Mouse (Mus musculus): Measurements from ENCODE around the gene Kmt2b. TPM values are rescaled to one million over a fixed set of nuclear protein-coding genes. Genes with fewer than 3 reads are reported as not detected.

Gene Kmt2b
- polyA plus RNA-seq, 1 experiment from 2014 or later = 13.2 TPM

GRCm38 (mm10) chr7:30558656-30559442, 29.7 kb downstream of the Kmt2b start:
- peak overlapping the region; percentile 28; the same call in 1 of the 2 replicates for H3K27ac ChIP-seq (ENCODE audit: low read length)

GRCm38 (mm10) chr7:30557901-30558514, 30.5 kb downstream of the Kmt2b start:
- H3K9ac ChIP-seq (replicated peaks; ENCODE audit: low read depth, low read length) = no peak overlapping the region
- peaks cover 20% of the 10 kb centered on the region for H3K36me3 ChIP-seq (ENCODE audit: control insufficient read depth, insufficient read depth, low read length)
- H3K27me3 ChIP-seq (ENCODE audit: control insufficient read depth, insufficient read depth, low read length) = no peaks in the 10 kb centered on the region
- 90% methylated on average over 13 of the region's 13 CpGs for WGBS
- no peak overlapping the region for H3K27ac ChIP-seq (ENCODE audit: low read length)
- no peaks in the 10 kb centered on the region for H3K9me3 ChIP-seq (ENCODE audit: control insufficient read depth, low read depth, low read length)
- H3K4me1 ChIP-seq (ENCODE audit: control insufficient read depth, insufficient read depth, low read length) = peaks cover 18% of the 10 kb centered on the region; the same call in 1 of the 2 replicates
- ATAC-seq (ENCODE audit: insufficient number of reproducible peaks, insufficient read depth, low FRiP score, low read depth) = no peak
- 0 out of 2 replicates have a peak overlapping the region, but pooled peaks have one; percentile 68 for H3K4me3 ChIP-seq (ENCODE audit: low read depth, low read length)
- peak overlapping the region; percentile 90; the same call in 1 of the 2 replicates for H3K4me2 ChIP-seq (replicated peaks; ENCODE audit: low read depth, low read length)

More at GRCm38 (mm10) chr7:30558656-30559442, 29.7 kb downstream of the Kmt2b start:
- H3K4me3 ChIP-seq (ENCODE audit: low read depth, low read length) = peak overlapping the region; percentile 68
- H3K36me3 ChIP-seq (ENCODE audit: control insufficient read depth, insufficient read depth, low read length) = peaks cover 20% of the 10 kb centered on the region
- 15% methylated on average over 12 of the region's 12 CpGs for WGBS
- H3K27me3 ChIP-seq (ENCODE audit: control insufficient read depth, insufficient read depth, low read length) = no peaks in the 10 kb centered on the region
- no peaks in the 10 kb centered on the region for H3K9me3 ChIP-seq (ENCODE audit: control insufficient read depth, low read depth, low read length)
- peak overlapping the region; percentile 62 for H3K9ac ChIP-seq (replicated peaks; ENCODE audit: low read depth, low read length)
- peak overlapping the region; percentile 90 for H3K4me2 ChIP-seq (replicated peaks; ENCODE audit: low read depth, low read length)
- peaks cover 11% of the 10 kb centered on the region; the same call in 1 of the 2 replicates for H3K4me1 ChIP-seq (ENCODE audit: control insufficient read depth, insufficient read depth, low read length)
- no peak for ATAC-seq (ENCODE audit: insufficient number of reproducible peaks, insufficient read depth, low FRiP score, low read depth)

DNA sequence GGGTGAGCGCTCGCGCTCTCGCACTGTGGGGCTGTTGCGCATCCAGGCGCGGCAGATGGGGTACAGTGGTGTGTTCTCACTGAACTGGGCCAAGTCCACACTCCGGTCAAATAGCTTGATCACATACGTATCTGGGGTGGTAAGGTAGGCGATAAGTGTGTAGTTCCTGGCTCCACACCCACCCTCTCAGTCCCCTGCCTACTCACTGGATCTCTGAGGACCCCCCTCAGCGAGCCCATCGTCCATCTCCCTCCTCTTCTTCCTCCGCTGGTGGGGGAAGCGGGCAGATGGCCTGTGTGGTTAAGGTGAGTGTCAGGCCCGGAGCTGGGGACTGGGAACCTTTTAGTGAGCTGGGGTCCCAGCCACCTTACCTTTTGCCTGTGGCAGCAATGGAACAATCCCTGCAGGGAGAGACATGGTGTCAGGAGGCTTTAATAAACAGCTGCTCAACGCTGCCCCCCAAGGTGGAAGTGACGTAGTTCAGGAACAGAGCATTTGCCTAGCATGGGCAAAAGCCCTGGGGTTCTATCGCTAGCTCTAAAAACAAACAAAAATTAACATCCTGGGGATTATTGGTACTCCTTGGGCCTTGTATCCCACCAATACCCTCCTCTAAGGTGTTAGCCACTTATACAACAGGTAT, 31.5 kb downstream of the Kmt2b start:
- no peak overlapping the region for H3K4me3 ChIP-seq (ENCODE audit: low read depth, low read length)
- no peaks in the 10 kb centered on the region for H3K9me3 ChIP-seq (ENCODE audit: control insufficient read depth, low read depth, low read length)
- peaks cover 20% of the 10 kb centered on the region for H3K36me3 ChIP-seq (ENCODE audit: control insufficient read depth, insufficient read depth, low read length)
- no peak overlapping the region for H3K27ac ChIP-seq (ENCODE audit: low read length)
- peaks cover 20% of the 10 kb centered on the region; the same call in 1 of the 2 replicates for H3K4me1 ChIP-seq (ENCODE audit: control insufficient read depth, insufficient read depth, low read length)
- 94% methylated on average over 18 of the region's 18 CpGs for WGBS
- no peak overlapping the region for H3K4me2 ChIP-seq (replicated peaks; ENCODE audit: low read depth, low read length)
- no peak for ATAC-seq (ENCODE audit: insufficient number of reproducible peaks, insufficient read depth, low FRiP score, low read depth)
- H3K9ac ChIP-seq (replicated peaks; ENCODE audit: low read depth, low read length) = no peak overlapping the region
- H3K27me3 ChIP-seq (ENCODE audit: control insufficient read depth, insufficient read depth, low read length) = no peaks in the 10 kb centered on the region

DNA sequence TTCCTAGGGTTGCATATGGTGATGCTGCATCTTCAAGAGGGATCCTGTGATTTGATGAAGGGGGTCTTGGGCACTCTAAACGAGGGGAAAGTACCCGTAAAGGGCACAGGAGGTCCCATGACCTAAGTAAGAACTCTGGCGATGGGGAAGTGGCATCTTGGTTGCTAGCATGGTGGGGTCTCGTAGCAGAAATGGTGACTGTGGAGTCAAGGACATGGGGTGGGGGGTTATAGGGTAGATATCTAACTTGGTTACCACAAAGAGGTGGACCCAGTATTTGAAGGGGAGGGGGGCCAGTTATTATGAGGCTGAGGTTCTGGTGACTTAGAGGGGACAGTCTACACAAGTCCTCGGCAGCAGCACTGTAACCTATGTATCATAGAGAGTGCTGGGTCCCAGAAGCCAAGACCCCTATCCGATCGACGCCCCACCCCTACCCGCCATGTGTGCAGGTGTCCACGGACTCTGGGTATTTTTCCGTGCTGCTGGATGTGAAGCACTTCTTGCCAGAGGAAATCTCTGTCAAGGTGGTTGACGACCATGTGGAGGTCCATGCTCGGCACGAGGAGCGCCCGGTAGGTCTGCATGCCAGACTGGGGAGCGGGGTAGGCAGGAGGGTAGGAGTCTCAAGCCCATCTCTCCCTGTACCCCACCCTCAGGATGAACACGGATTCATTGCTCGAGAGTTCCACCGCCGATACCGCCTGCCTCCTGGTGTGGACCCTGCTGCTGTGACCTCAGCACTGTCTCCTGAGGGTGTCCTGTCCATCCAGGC, 34.5 kb downstream of the Kmt2b start:
- H3K27ac ChIP-seq (ENCODE audit: low read length) = no peak overlapping the region
- H3K9ac ChIP-seq (replicated peaks; ENCODE audit: low read depth, low read length) = peak overlapping the region; percentile 54; the same call in 1 of the 2 replicates
- H3K4me2 ChIP-seq (replicated peaks; ENCODE audit: low read depth, low read length) = peak overlapping the region; percentile 97
- H3K27me3 ChIP-seq (ENCODE audit: control insufficient read depth, insufficient read depth, low read length) = no peaks in the 10 kb centered on the region
- peaks cover 21% of the 10 kb centered on the region for H3K36me3 ChIP-seq (ENCODE audit: control insufficient read depth, insufficient read depth, low read length)
- WGBS = 82% methylated on average over 22 of the region's 22 CpGs
- no peak for ATAC-seq (ENCODE audit: insufficient number of reproducible peaks, insufficient read depth, low FRiP score, low read depth)
- H3K9me3 ChIP-seq (ENCODE audit: control insufficient read depth, low read depth, low read length) = no peaks in the 10 kb centered on the region
- peaks cover 22% of the 10 kb centered on the region; the same call in 1 of the 2 replicates for H3K4me1 ChIP-seq (ENCODE audit: control insufficient read depth, insufficient read depth, low read length)
- peak overlapping the region; percentile 59 for H3K4me3 ChIP-seq (ENCODE audit: low read depth, low read length)

- ATAC-seq (ENCODE audit: insufficient number of reproducible peaks, insufficient read depth, low FRiP score, low read depth) = no peak
- Histone ChIP-seq H3K27ac (ENCODE audit: low read length) (peak overlapping the region; percentile 87), H3K36me3 (ENCODE audit: control insufficient read depth, insufficient read depth, low read length) (peaks cover 23% of the 10 kb centered on the region), H3K27me3 (ENCODE audit: control insufficient read depth, insufficient read depth, low read length) (no peaks in the 10 kb centered on the region), H3K4me1 (ENCODE audit: control insufficient read depth, insufficient read depth, low read length) (peaks cover 14% of the 10 kb centered on the region; the same call in 1 of the 2 replicates), H3K9me3 (ENCODE audit: control insufficient read depth, low read depth, low read length) (no peaks in the 10 kb centered on the region), H3K4me3 (ENCODE audit: low read depth, low read length) (peak overlapping the region; percentile 59), H3K4me2 (replicated peaks; ENCODE audit: low read depth, low read length) (peak overlapping the region; percentile 97), H3K9ac (replicated peaks; ENCODE audit: low read depth, low read length) (peak overlapping the region; percentile 54)
- WGBS = 5% methylated on average over 23 of the region's 23 CpGs
Measured at GRCm38 (mm10) chr7:30553021-30553589, 35.4 kb downstream of the Kmt2b start.

DNA sequence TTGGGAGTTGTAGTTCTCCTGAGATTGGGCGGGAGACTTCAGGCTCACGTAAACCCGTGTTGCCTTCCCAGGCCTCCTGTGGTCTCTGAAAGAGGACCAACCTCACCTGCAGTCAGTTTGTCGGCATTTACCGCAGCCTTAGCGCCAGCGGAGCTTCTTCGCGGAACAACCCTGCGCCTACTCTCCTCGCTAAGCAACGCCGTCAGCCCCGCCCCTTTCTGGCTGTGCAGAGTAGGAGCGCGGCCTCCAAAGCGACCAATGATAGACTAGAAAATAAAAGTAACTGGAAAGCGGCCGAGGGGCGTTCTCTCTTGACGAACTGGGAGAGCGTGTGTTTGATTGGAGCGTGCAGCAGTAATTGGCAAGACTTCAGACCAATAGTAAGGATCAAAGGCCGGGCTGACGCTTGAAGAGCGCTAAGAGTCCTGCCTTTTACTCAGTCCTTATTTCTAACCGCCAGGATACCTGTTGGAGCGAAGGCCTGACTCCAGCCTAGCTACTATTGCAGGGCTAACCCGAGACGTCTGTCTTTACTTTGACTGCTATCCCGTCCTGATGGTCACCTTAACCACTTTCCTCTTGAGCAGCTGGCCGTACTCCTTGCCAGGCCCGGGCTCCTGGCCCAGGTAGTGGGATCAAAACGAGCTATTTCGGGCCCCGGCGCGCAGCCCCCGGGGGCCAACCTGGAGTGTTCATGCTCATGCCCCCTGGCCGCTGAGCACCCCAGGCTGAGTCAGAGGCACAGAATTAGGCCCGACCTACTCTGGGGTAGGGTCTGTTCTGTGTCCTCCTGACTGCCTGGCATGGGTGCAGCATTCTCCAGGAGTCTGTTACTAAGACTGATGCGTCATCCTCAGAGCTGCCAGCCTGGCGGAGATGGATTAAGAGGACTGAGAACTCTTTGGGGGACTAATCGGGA, 36.2 kb downstream of the Kmt2b start, which contains the start of the genes Hspb6 and Proser3:
Hspb6 (plus strand) TSS at position 77 of the 919 bp plus-strand sequence.
Proser3 (minus strand) TSS at position 198 of the 919 bp plus-strand sequence.
- Histone ChIP-seq H3K4me2 (replicated peaks; ENCODE audit: low read depth, low read length) (peak within 1 kb of the TSS; percentile 97), H3K4me1 (ENCODE audit: control insufficient read depth, insufficient read depth, low read length) (peaks cover 12% of the 10 kb centered on the region; the same call in 1 of the 2 replicates), H3K27ac (ENCODE audit: low read length) (peak within 1 kb of the TSS; percentile 97), H3K27me3 (ENCODE audit: control insufficient read depth, insufficient read depth, low read length) (no peaks in the 10 kb centered on the region), H3K9ac (replicated peaks; ENCODE audit: low read depth, low read length) (peak within 1 kb of the TSS; percentile 62), H3K36me3 (ENCODE audit: control insufficient read depth, insufficient read depth, low read length) (peaks cover 23% of the 10 kb centered on the region), H3K4me3 (ENCODE audit: low read depth, low read length) (peak within 1 kb of the TSS; percentile 59), H3K9me3 (ENCODE audit: control insufficient read depth, low read depth, low read length) (no peaks in the 10 kb centered on the region)
- peak; percentile 95 for ATAC-seq (ENCODE audit: insufficient number of reproducible peaks, insufficient read depth, low FRiP score, low read depth)
- WGBS = under 1% methylated on average over 44 of the region's 44 CpGs
